Comparison of ENCODE assay signal across 24 mouse cellular contexts in the genomic region with DNA sequence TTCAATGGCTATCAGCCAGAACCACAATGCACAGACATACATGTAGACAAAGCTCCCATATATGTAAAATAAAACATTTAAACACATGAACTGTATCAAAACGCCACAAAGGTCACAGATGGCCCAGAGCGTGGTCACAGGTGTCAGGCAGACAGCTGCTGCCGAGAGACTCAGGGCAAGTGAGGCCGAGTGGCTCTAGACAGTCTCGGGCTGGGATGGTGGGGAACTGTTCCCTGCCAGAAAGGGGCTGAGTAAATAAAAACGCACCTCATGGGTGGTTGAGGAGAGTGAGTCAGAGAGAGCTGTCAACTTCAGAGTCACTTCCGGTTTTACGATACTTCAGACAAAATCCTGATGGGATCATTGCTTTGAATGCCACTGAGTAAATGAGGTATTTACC. TPM values are rescaled to one million over a fixed set of nuclear protein-coding genes. Genes with fewer than 3 reads are reported as not detected.
DNase-seq lines count a peak whose midpoint lies in the region; ATAC-seq and TF ChIP-seq lines count a peak whose summit lies in the region.
"Had no signal": no experiment of that assay in that cellular context is flagged by ENCODE, and none has a peak within 500 bp of the region (broad histone marks: within the 10 kb centered on the region; RNA-seq: fewer than 3 reads in every experiment).

No protein-coding gene starts in this region.

- TF ChIP-seq POLR2A in heart, adult 2 months (IDR thresholded peaks at IDR 0.05; ENCODE audit: insufficient read depth, low read depth, low read length) = no peak

- WGBS in heart, adult 2 months = 73% methylated on average over 8 of the region's 8 CpGs
- WGBS in macrophage (ENCODE audit: missing documents) = 46% methylated on average over 8 of the region's 8 CpGs

- no peaks in the 10 kb centered on the region for H3K36me3 ChIP-seq in heart, adult 2 months (ENCODE audit: control insufficient read depth, insufficient read depth, low read length)
- H3K36me3 ChIP-seq in macrophage (ENCODE audit: inconsistent target) = no peaks in the 10 kb centered on the region
- H3K36me3 ChIP-seq: embryonic facial prominence, embryonic 10.5 days; heart, embryonic 15.5 days; hindbrain, embryonic 10.5 days had no signal

- no peak overlapping the region for H3K4me3 ChIP-seq in heart, adult 2 months
- no peak overlapping the region for H3K4me3 ChIP-seq in macrophage (ENCODE audit: inconsistent target)
- H3K4me3 ChIP-seq: embryonic facial prominence, embryonic 10.5 days; heart, embryonic 15.5 days; hindbrain, embryonic 10.5 days had no signal

- H3K4me1 ChIP-seq in heart, adult 2 months (ENCODE audit: control insufficient read depth, insufficient read depth, low read length) = no peaks in the 10 kb centered on the region
- H3K4me1 ChIP-seq: heart, embryonic 15.5 days had no signal

- no peaks in the 10 kb centered on the region for H3K79me2 ChIP-seq in heart, adult 2 months (replicated peaks; ENCODE audit: control insufficient read depth, insufficient read depth, low read length)
- H3K79me2 ChIP-seq in macrophage (ENCODE audit: inconsistent target) = no peaks in the 10 kb centered on the region

- TF ChIP-seq CTCF in heart, adult 2 months (IDR thresholded peaks at IDR 0.05) = no peak

- no peak overlapping the region for H3K27ac ChIP-seq in heart, adult 2 months
- peak overlapping the region; percentile 14 for H3K27ac ChIP-seq in macrophage
- H3K27ac ChIP-seq: embryonic facial prominence, embryonic 10.5 days; heart, embryonic 15.5 days; hindbrain, embryonic 10.5 days had no signal

- intact Hi-C loops in heart, adult 2 months (cut with DNase I) = no loop called here

- H3K9ac ChIP-seq in heart, adult 2 months (ENCODE audit: low read depth, low read length) = no peak overlapping the region
- H3K9ac ChIP-seq: heart, embryonic 15.5 days had no signal

- no peaks in the 10 kb centered on the region for H3K27me3 ChIP-seq in heart, adult 2 months (ENCODE audit: control insufficient read depth, insufficient read depth, low read length)
- H3K27me3 ChIP-seq: heart, embryonic 15.5 days had no signal

- TF ChIP-seq EP300 in heart, adult 2 months (IDR thresholded peaks at IDR 0.05; ENCODE audit: insufficient read depth, low read depth, low read length) = no peak

- ATAC-seq in megakaryocyte progenitor cell, adult 5-6 weeks (replicated peaks; ENCODE audit: poor library complexity) = no peak

- DNase-seq in heart, adult 11 months = peak; percentile 77
- no peak for DNase-seq in heart, adult 2 months
- peak; percentile 49 for DNase-seq in CD4-positive helper T cell, adult 2 months (ENCODE audit: low read depth, low spot score)
- DNase-seq in thymus, postnatal 14 days = peak; percentile 53
- no peak for DNase-seq in lung, postnatal 14 days
- DNase-seq in kidney, postnatal 14 days = no peak
- DNase-seq: adrenal gland, adult 2 months; cerebellum, adult 9-10 months; heart, adult 18-20 months; kidney, adult 9 months had no signal

RNA-seq across cellular contexts. Expression of gene Ubash3a, which starts 16.9 kb away (rescaled TPM):
- under 1 TPM in 1 of 2 experiments, not detected in 1; 0.36 TPM for total RNA-seq in heart, adult 2 months (2021)
- polyA plus RNA-seq in heart, adult 2 months (2012; rRNA removed) = 0.29 and 0.56 TPM in 2 replicates
- not detected for total RNA-seq in macrophage (2018; cell fraction: chromatin; rRNA removed)
- under 1 TPM in 3 of 26 experiments, not detected in 23; 0.04 to 0.14 (median 0.10) TPM for total RNA-seq in macrophage (2018; cell fraction: cytosol; rRNA removed)
- total RNA-seq in macrophage (2018; cell fraction: nucleus; rRNA removed) = 1 to 10 TPM in 1 of 26 experiments, under 1 TPM in 1, not detected in 24; 0.37 to 1.0 TPM
- 0.04 to 0.24 TPM in 2 of 3 replicates, not detected in the other for polyA plus RNA-seq in macrophage (2018)
- total RNA-seq in megakaryocyte progenitor cell, adult 5-6 weeks (2015) = 29.7 and 33.6 TPM in 2 replicates
- 36.7 and 41.7 TPM in 2 replicates for total RNA-seq in megakaryocyte progenitor cell, adult 5-6 weeks (2017)
- total RNA-seq: gastrocnemius, adult 8-10 months; left cerebral cortex, adult 8-10 months; midbrain, postnatal 0 days had no signal
- polyA plus RNA-seq: midbrain, postnatal 0 days had no signal

RNA-seq across cellular contexts. Expression of gene Tmprss3, which starts 25.8 kb away (rescaled TPM):
- not detected for total RNA-seq in heart, adult 2 months (2021)
- polyA plus RNA-seq in heart, adult 2 months (2012; rRNA removed) = not detected in 2 replicates
- not detected for total RNA-seq in macrophage (2018; cell fraction: chromatin; rRNA removed)
- total RNA-seq in macrophage (2018; cell fraction: cytosol; rRNA removed) = under 1 TPM in 2 of 26 experiments, not detected in 24; 0.04 to 0.05 TPM
- under 1 TPM in 3 of 26 experiments, not detected in 23; 0.22 to 0.28 (median 0.25) TPM for total RNA-seq in macrophage (2018; cell fraction: nucleus; rRNA removed)
- not detected in 3 replicates for polyA plus RNA-seq in macrophage (2018)
- total RNA-seq in megakaryocyte progenitor cell, adult 5-6 weeks (2015) = 5.6 and 7.6 TPM in 2 replicates
- 2.4 and 2.9 TPM in 2 replicates for total RNA-seq in megakaryocyte progenitor cell, adult 5-6 weeks (2017)
- total RNA-seq: adrenal gland, adult 2 months; gastrocnemius, adult 8-10 months; heart, adult 18-20 months; layer of hippocampus, postnatal 10 days had no signal
- polyA plus RNA-seq: adrenal gland, adult 2 months; embryonic facial prominence, embryonic 10.5 days; forebrain, embryonic 11.5 days; heart, embryonic 15.5 days; hindbrain, embryonic 10.5 days; large intestine, adult 2 months; limb, embryonic 11.5 days; neural tube, embryonic 11.5 days had no signal

RNA-seq across cellular contexts. Expression of gene Rsph1, which starts 52.6 kb away (rescaled TPM):
- total RNA-seq in heart, adult 2 months (2021) = 1 to 10 TPM in 1 of 2 experiments, under 1 TPM in 1; 0.81 to 1.2 TPM
- polyA plus RNA-seq in heart, adult 2 months (2012; rRNA removed) = 0.32 and 1.2 TPM in 2 replicates
- total RNA-seq in macrophage (2018; cell fraction: chromatin; rRNA removed) = not detected
- total RNA-seq in macrophage (2018; cell fraction: cytosol; rRNA removed) = under 1 TPM in 16 of 26 experiments, not detected in 10; 0.14 to 0.65 (median 0.35) TPM
- not detected for total RNA-seq in macrophage (2018; cell fraction: nucleus; rRNA removed)
- 0.33 to 0.92 TPM (median 0.59 TPM) in 3 replicates for polyA plus RNA-seq in macrophage (2018)
- total RNA-seq in megakaryocyte progenitor cell, adult 5-6 weeks (2015) = 0.72 and 1.4 TPM in 2 replicates
- 1.8 and 3.0 TPM in 2 replicates for total RNA-seq in megakaryocyte progenitor cell, adult 5-6 weeks (2017)
- total RNA-seq: common myeloid progenitor, adult 5-6 weeks had no signal

RNA-seq across cellular contexts. Expression of gene Tff1, which starts 59.5 kb away (rescaled TPM):
- not detected for total RNA-seq in heart, adult 2 months (2021)
- not detected in 2 replicates for polyA plus RNA-seq in heart, adult 2 months (2012; rRNA removed)
- not detected for total RNA-seq in macrophage (2018; cell fraction: chromatin; rRNA removed)
- not detected for total RNA-seq in macrophage (2018; cell fraction: cytosol; rRNA removed)
- not detected for total RNA-seq in macrophage (2018; cell fraction: nucleus; rRNA removed)
- not detected in 3 replicates for polyA plus RNA-seq in macrophage (2018)
- total RNA-seq in megakaryocyte progenitor cell, adult 5-6 weeks (2015) = not detected in 2 replicates
- total RNA-seq in megakaryocyte progenitor cell, adult 5-6 weeks (2017) = not detected in 2 replicates
- total RNA-seq: adrenal gland, adult 2 months; common myeloid progenitor, adult 5-6 weeks; gastrocnemius, adult 8-10 months; heart, adult 18-20 months; layer of hippocampus, postnatal 10 days; left cerebral cortex, adult 8-10 months; midbrain, postnatal 0 days had no signal
- polyA plus RNA-seq: embryonic facial prominence, embryonic 10.5 days; forebrain, embryonic 11.5 days; heart, embryonic 15.5 days; hindbrain, embryonic 10.5 days; limb, embryonic 11.5 days; midbrain, postnatal 0 days; neural tube, embryonic 11.5 days had no signal

Comparison
In these comparisons a context has a peak if more than half of its experiments do, and no peak if none do; other contexts are left out.
1. DNase-seq: peak in heart, adult 11 months (single experiment), CD4-positive helper T cell, adult 2 months (single experiment) and thymus, postnatal 14 days (single experiment); none in heart, adult 2 months (0 of 2), lung, postnatal 14 days (single experiment) and kidney, postnatal 14 days (single experiment).
2. RNA of gene Ubash3a, which starts 16.9 kb away (total RNA-seq): 29.7 to 41.7 TPM in megakaryocyte progenitor cell, adult 5-6 weeks; 0.36 TPM in heart, adult 2 months; every median in the first group is over 10 times any median in the second.